Mouse (Mus musculus): ENCODE results near the gene Stard3. TPM values are rescaled to one million over a fixed set of nuclear protein-coding genes. Genes with fewer than 3 reads are reported as not detected.

Gene Stard3
- total and polyA plus RNA-seq, 3 experiments: 53.0 to 62.5 TPM; not detected in 1

DNA sequence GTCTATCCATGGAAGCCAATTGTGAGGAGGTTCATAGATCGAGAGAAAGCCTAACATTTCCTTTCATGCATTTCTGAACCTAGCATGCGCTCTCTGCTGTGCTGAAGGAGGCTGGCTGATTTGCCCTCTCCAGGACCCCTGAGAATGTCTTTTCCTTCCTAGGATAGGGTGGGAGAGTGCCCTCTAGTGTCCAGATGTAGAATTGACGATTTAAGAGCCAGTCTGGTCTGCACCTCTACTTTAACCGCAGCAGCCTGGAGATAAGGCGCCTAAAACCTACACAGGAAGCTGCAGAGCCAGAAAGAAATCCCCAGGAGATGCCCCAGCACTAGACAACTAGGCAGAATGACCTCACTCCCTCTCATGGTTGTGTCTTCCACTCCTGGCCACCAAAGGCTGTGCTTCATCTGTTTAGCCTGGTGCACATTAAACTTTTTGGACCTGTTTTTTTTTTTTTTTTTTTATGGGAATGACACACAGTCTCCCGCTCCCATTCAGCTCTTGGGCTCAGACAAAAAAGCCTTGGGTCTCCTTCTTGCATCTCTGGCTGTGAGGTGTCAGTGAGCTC lies 2.4 kb upstream of the Stard3 start:
- peaks cover 9 to 28% of the 10 kb centered on the region in 2 experiments for H3K4me1 ChIP-seq (ENCODE audit: control insufficient read depth in 1 of 2, insufficient read depth in 2 of 2, low read length in 2 of 2)
- TF ChIP-seq ZKSCAN1 (IDR thresholded peaks at IDR 0.05; ENCODE audit: low read depth, low read length) (no peak), NELFE (IDR thresholded peaks at IDR 0.05; ENCODE audit: low read depth, low read length) (no peak), GABPA (IDR thresholded peaks at IDR 0.05; ENCODE audit: low read depth, low read length) (no peak), POLR2AphosphoS5 (IDR thresholded peaks at IDR 0.05; ENCODE audit: borderline replicate concordance, low read depth, low read length) (no peak), CHD1 (IDR thresholded peaks at IDR 0.05; ENCODE audit: low read depth, low read length) (peak; percentile 38; the same call in 1 of the 2 replicates), MEF2A (IDR thresholded peaks at IDR 0.05; ENCODE audit: extremely low read depth, insufficient replicate concordance, low read depth, low read length, poor library complexity, severe bottlenecking) (no peak), SMC3 (IDR thresholded peaks at IDR 0.05; ENCODE audit: low read depth, low read length) (peak; percentile 62), EP300 (IDR thresholded peaks at IDR 0.05; ENCODE audit: low read depth in 1 of 2, low read length in 2 of 2) (peak; percentile 58 to 65), GATA1 (IDR thresholded peaks at IDR 0.05; ENCODE audit: low read depth, low read length) (peak; percentile 96), ELF1 (IDR thresholded peaks at IDR 0.05; ENCODE audit: low read depth, low read length) (peak; percentile 75), NRF1 (IDR thresholded peaks at IDR 0.05; ENCODE audit: insufficient read depth, low read depth, low read length, poor library complexity, severe bottlenecking) (no peak), CTCF (IDR thresholded peaks at IDR 0.05 in 2 of 3, conservative IDR thresholded peaks at IDR 0.05 in 1 of 3; ENCODE audit: control insufficient read depth in 1 of 3, insufficient read depth in 1 of 3, low read depth in 2 of 3, low read length in 3 of 3, poor library complexity in 1 of 3, severe bottlenecking in 1 of 3) (peak; percentile 63 to 95 (median 92)), TBP (IDR thresholded peaks at IDR 0.05; ENCODE audit: low read depth, low read length) (peak; percentile 39; the same call in 1 of the 2 replicates), TCF12 (IDR thresholded peaks at IDR 0.05; ENCODE audit: low read depth, low read length) (no peak), POLR2A (IDR thresholded peaks at IDR 0.05; ENCODE audit: control insufficient read depth in 1 of 2, insufficient read depth in 1 of 2, low read depth in 1 of 2, low read length in 2 of 2, poor library complexity in 1 of 2) (no peak), JUND (IDR thresholded peaks at IDR 0.05; ENCODE audit: low read depth, low read length) (no peak), KAT2A (conservative IDR thresholded peaks at IDR 0.05; ENCODE audit: low read depth, low read length) (no peak), MYC (IDR thresholded peaks at IDR 0.05; ENCODE audit: low read depth, low read length) (0 out of 2 replicates have a peak, but pooled peaks have one; percentile 35), ZNF384 (IDR thresholded peaks at IDR 0.05; ENCODE audit: low read depth, low read length) (peak; percentile 66; the same call in 1 of the 2 replicates), USF2 (IDR thresholded peaks at IDR 0.05; ENCODE audit: borderline replicate concordance in 1 of 2, insufficient read depth in 1 of 2, low read depth in 1 of 2, low read length in 2 of 2) (no peak), POLR2AphosphoS2 (IDR thresholded peaks at IDR 0.05; ENCODE audit: low read length) (no peak), ETS1 (IDR thresholded peaks at IDR 0.05; ENCODE audit: low read depth, low read length) (peak; percentile 79), MYB (IDR thresholded peaks at IDR 0.05; ENCODE audit: low read depth, low read length) (no peak), BHLHE40 (IDR thresholded peaks at IDR 0.05; ENCODE audit: borderline replicate concordance, low read depth, low read length) (no peak), UBTF (IDR thresholded peaks at IDR 0.05; ENCODE audit: borderline replicate concordance, insufficient read depth, low read depth, low read length) (no peak), E2F4 (IDR thresholded peaks at IDR 0.05; ENCODE audit: borderline replicate concordance, low read depth, low read length) (no peak), MAFK (IDR thresholded peaks at IDR 0.05; ENCODE audit: borderline replicate concordance, low read depth, low read length) (no peak), RCOR1 (IDR thresholded peaks at IDR 0.05; ENCODE audit: low read depth, low read length) (peak; percentile 68; the same call in 1 of the 2 replicates), ZMIZ1 (IDR thresholded peaks at IDR 0.05; ENCODE audit: low read depth, low read length) (no peak), USF1 (IDR thresholded peaks at IDR 0.05; ENCODE audit: low read depth, low read length) (no peak), SIN3A (IDR thresholded peaks at IDR 0.05; ENCODE audit: low read length) (peak; percentile 82), MXI1 (IDR thresholded peaks at IDR 0.05; ENCODE audit: low read depth, low read length) (peak; percentile 28; the same call in 1 of the 2 replicates), CHD2 (IDR thresholded peaks at IDR 0.05; ENCODE audit: low read length) (no peak), RAD21 (IDR thresholded peaks at IDR 0.05; ENCODE audit: low read depth, low read length) (peak; percentile 30), MAZ (IDR thresholded peaks at IDR 0.05; ENCODE audit: low read depth, low read length) (0 out of 2 replicates have a peak, but pooled peaks have one; percentile 8), MAX (IDR thresholded peaks at IDR 0.05; ENCODE audit: low read length) (no peak)

More for the DNA sequence above, 2.4 kb upstream of the Stard3 start:
- Histone ChIP-seq H3K4me3 (ENCODE audit: control insufficient read depth in 1 of 2, insufficient read depth in 1 of 2, low read depth in 2 of 2, low read length in 2 of 2) (no peak overlapping the region), H3K79me2 (ENCODE audit: control insufficient read depth, insufficient read depth, low read length, poor library complexity) (peaks cover 23% of the 10 kb centered on the region), H3K27me3 (ENCODE audit: control insufficient read depth in 1 of 2, insufficient read depth in 2 of 2, low read length in 2 of 2) (no peaks in the 10 kb centered on the region), H3K9ac (ENCODE audit: control insufficient read depth, low read depth, low read length, poor library complexity, severe bottlenecking) (no peak overlapping the region), H3K9me3 (replicated peaks; ENCODE audit: insufficient read depth, low read length) (no peaks in the 10 kb centered on the region), H3K27ac (ENCODE audit: control insufficient read depth, low read depth, low read length) (peak overlapping the region; percentile 24; the same call in 1 of the 2 replicates), H3K36me3 (ENCODE audit: control insufficient read depth in 1 of 2, insufficient read depth in 2 of 2, low read length in 2 of 2) (peaks cover 0 to 17% of the 10 kb centered on the region in 2 experiments; a peak in 2 of 4 replicates)
- peak; percentile 96 for DNase-seq (ENCODE audit: low read depth, low spot score)
